Mouse (Mus musculus) forebrain, embryonic 10.5 days (tissue): ENCODE results near the gene Tns4. TPM values are rescaled to one million over a fixed set of nuclear protein-coding genes. Genes with fewer than 3 reads are reported as not detected.

Experiments used
- DNase-seq: peaks from one replicate; pipeline ENCODE4 v3.0.0-alpha.2; 2017; ENCODE audit warnings: low spot score; ENCODE audit errors: extremely low spot score
- H3K27ac ChIP-seq: fragments of 300-500 bp; sonication (generic); 2 replicates; pipeline ENCODE4 v1.5.1; 2016; ENCODE audit warnings: mild to moderate bottlenecking
- H3K27me3 ChIP-seq: fragments of 300-500 bp; sonication (generic); 2 replicates; pipeline ENCODE4 v1.6.1; 2016; ENCODE audit warnings: mild to moderate bottlenecking; ENCODE audit not compliant: poor library complexity, severe bottlenecking
- H3K36me3 ChIP-seq: fragments of 300-500 bp; sonication (generic); replicated peaks from 2 replicates; pipeline ENCODE4 v1.6.1; 2016; ENCODE audit warnings: mild to moderate bottlenecking, moderate library complexity
- H3K4me1 ChIP-seq: fragments of 300-500 bp; sonication (generic); 2 replicates; pipeline ENCODE4 v1.6.1; 2016
- H3K4me3 ChIP-seq: fragments of 300-500 bp; sonication (generic); 2 replicates; pipeline ENCODE4 v1.5.1; 2016; ENCODE audit warnings: mild to moderate bottlenecking, moderate library complexity
- H3K9me3 ChIP-seq: fragments of 300-500 bp; sonication (generic); 2 replicates; pipeline ENCODE4 v1.6.1; 2016; ENCODE audit warnings: mild to moderate bottlenecking, moderate library complexity
- WGBS: fragments of 180-500 bp; shearing (Covaris S2); methylation state at CpG from one replicate; pipeline ENCODE4 v1.1.7; 2016; 5-methylcytosine and 5-hydroxymethylcytosine counted together
- polyA plus RNA-seq: library from polyadenylated mRNA; unstranded; fragments of >200 nt; fragmentation: Nextera tagmentation; extraction: Ambion mirVana; gene quantifications from 2 replicates; pipeline ENCODE4 v1.2.1, GENCODE M21; 2016

Tns4 gene
- polyA plus RNA-seq, 1 experiment from 2014 or later, result 0.81 TPM

- peak overlapping the region; percentile 98 for H3K27ac ChIP-seq
- H3K4me3 ChIP-seq, result peak overlapping the region; percentile 80
- 0 out of 2 replicates have a peak, but pooled peaks cover 14% of the 10 kb centered on the region for H3K27me3 ChIP-seq
- under 1% methylated on average over 15 of the region's 15 CpGs for WGBS
- H3K9me3 ChIP-seq, result no peaks in the 10 kb centered on the region
- peak; percentile 91 for DNase-seq
- peaks cover 62% of the 10 kb centered on the region for H3K4me1 ChIP-seq
- H3K36me3 ChIP-seq, result peaks cover 17% of the 10 kb centered on the region
Observed at GRCm38 (mm10) chr11:99039782-99040181, 49.3 kb downstream of the Tns4 start.

- 79% methylated on average over 6 of the region's 6 CpGs for WGBS
- Histone ChIP-seq H3K9me3 (no peaks in the 10 kb centered on the region), H3K27ac (no peak overlapping the region), H3K4me1 (peaks cover 29% of the 10 kb centered on the region), H3K4me3 (no peak overlapping the region), H3K36me3 (no peaks in the 10 kb centered on the region), H3K27me3 (0 out of 2 replicates have a peak, but pooled peaks cover 8% of the 10 kb centered on the region)
- DNase-seq, result no peak
Observed at GRCm38 (mm10) chr11:99036254-99036653, 52.9 kb downstream of the Tns4 start.

- peaks cover 20% of the 10 kb centered on the region for H3K4me1 ChIP-seq
- H3K36me3 ChIP-seq, result no peaks in the 10 kb centered on the region
- no peak for DNase-seq
- H3K27me3 ChIP-seq, result 0 out of 2 replicates have a peak, but pooled peaks cover 8% of the 10 kb centered on the region
- H3K9me3 ChIP-seq, result no peaks in the 10 kb centered on the region
- 0 out of 2 replicates have a peak overlapping the region, but pooled peaks have one; percentile 26 for H3K27ac ChIP-seq
- H3K4me3 ChIP-seq, result no peak overlapping the region
- WGBS, result 69% methylated on average over 4 of the region's 4 CpGs
Observed at GRCm38 (mm10) chr11:99035350-99035749, 53.8 kb downstream of the Tns4 start.

GRCm38 (mm10) chr11:99026899-99027440 lies 62.1 kb downstream of the Tns4 start:
- Histone ChIP-seq H3K9me3 (no peaks in the 10 kb centered on the region), H3K4me1 (peaks cover 18% of the 10 kb centered on the region), H3K27me3 (no peaks in the 10 kb centered on the region), H3K27ac (no peak overlapping the region), H3K36me3 (peaks cover 8% of the 10 kb centered on the region), H3K4me3 (no peak overlapping the region)
- WGBS, result 89% methylated on average over 12 of the region's 12 CpGs
- no peak for DNase-seq

DNA sequence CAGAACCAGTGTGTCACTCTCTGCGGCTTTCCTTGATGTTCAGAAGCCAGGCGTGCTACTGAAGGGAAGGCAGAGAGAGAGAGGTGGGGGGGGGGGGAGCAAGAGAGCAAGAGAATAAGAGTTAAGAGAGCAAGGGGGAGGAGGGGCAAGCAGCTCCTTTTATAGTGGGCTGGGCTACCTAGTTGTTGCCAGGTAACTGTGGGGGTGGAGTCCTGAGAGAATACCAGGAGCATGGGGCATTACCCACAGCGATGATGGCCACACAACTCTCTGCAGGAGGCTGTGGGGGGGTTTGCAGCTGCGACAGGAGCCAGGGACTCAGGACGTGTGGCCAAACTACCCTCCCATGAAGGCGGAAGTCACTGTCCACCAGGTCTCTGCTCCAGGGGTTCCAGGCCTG lies 63.2 kb downstream of the Tns4 start:
- Histone ChIP-seq H3K36me3 (peaks cover 19% of the 10 kb centered on the region), H3K4me3 (no peak overlapping the region), H3K27ac (no peak overlapping the region), H3K4me1 (peaks cover 24% of the 10 kb centered on the region), H3K9me3 (no peaks in the 10 kb centered on the region), H3K27me3 (no peaks in the 10 kb centered on the region)
- DNase-seq, result no peak
- 88% methylated on average over 6 of the region's 6 CpGs for WGBS

DNA sequence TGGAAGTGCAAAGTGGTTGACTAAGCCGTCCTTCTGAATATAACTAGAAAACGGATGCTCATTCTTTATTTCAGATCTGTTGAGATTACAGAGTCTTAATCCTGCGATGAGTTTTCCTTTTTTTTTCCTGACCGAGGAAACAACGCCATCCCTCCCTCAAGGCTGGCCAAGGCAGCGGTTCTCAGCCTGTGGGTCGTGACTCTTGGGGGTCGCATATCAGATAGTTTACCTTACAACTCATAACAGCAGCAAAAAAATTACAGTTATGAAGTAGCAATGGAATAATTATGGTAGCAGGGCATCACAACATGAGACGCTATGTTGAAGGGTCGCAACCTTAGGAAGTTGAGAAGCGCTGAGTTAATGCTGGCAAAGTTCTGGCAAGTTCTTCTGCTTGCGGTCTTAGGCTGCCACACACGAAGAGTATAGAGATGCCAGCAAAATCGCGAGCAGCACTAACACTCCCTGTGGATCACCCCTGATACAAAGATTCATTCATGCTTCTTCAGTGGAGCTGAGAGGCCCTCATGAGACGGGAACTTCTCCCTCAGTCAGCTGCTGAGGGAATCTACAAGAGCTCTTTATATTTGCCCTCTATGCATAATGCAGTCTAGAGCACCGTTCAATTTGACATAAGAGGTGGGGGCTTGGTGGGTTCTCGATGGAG lies 64.5 kb downstream of the Tns4 start:
- Histone ChIP-seq H3K9me3 (no peaks in the 10 kb centered on the region), H3K27me3 (no peaks in the 10 kb centered on the region), H3K27ac (peak overlapping the region; percentile 94), H3K36me3 (peaks cover 31% of the 10 kb centered on the region), H3K4me1 (peaks cover 24% of the 10 kb centered on the region), H3K4me3 (peak overlapping the region; percentile 59)
- DNase-seq, result no peak
- 54% methylated on average over 18 of the region's 18 CpGs for WGBS

- Histone ChIP-seq H3K4me1 (peaks cover 24% of the 10 kb centered on the region), H3K9me3 (no peaks in the 10 kb centered on the region), H3K27me3 (no peaks in the 10 kb centered on the region), H3K36me3 (peaks cover 40% of the 10 kb centered on the region), H3K4me3 (peak within 1 kb of the TSS; percentile 59), H3K27ac (peak within 1 kb of the TSS; percentile 94)
- under 1% methylated on average over 54 of the region's 54 CpGs for WGBS
- peak; percentile 93 for DNase-seq
Observed at GRCm38 (mm10) chr11:99023500-99024467, 65.3 kb downstream of the Tns4 start, which contains the start of gene Top2a. Gene Top2a, minus strand, starts transcription at chr11:99024189.

- Histone ChIP-seq H3K36me3 (peaks cover 46% of the 10 kb centered on the region), H3K4me3 (peak overlapping the region; percentile 59), H3K9me3 (no peaks in the 10 kb centered on the region), H3K4me1 (peaks cover 24% of the 10 kb centered on the region), H3K27me3 (no peaks in the 10 kb centered on the region), H3K27ac (peak overlapping the region; percentile 94)
- WGBS, result 11% methylated on average over 4 of the region's 4 CpGs
- DNase-seq, result no peak
Observed at GRCm38 (mm10) chr11:99023094-99023493, 66.0 kb downstream of the Tns4 start.

GRCm38 (mm10) chr11:99022384-99022933 lies 66.6 kb downstream of the Tns4 start:
- 88% methylated on average over 5 of the region's 5 CpGs for WGBS
- peaks cover 53% of the 10 kb centered on the region for H3K36me3 ChIP-seq
- H3K9me3 ChIP-seq, result no peaks in the 10 kb centered on the region
- H3K4me1 ChIP-seq, result peaks cover 24% of the 10 kb centered on the region
- H3K27ac ChIP-seq, result peak overlapping the region; percentile 94; the same call in 1 of the 2 replicates
- no peak for DNase-seq
- H3K4me3 ChIP-seq, result peak overlapping the region; percentile 59
- no peaks in the 10 kb centered on the region for H3K27me3 ChIP-seq

DNA sequence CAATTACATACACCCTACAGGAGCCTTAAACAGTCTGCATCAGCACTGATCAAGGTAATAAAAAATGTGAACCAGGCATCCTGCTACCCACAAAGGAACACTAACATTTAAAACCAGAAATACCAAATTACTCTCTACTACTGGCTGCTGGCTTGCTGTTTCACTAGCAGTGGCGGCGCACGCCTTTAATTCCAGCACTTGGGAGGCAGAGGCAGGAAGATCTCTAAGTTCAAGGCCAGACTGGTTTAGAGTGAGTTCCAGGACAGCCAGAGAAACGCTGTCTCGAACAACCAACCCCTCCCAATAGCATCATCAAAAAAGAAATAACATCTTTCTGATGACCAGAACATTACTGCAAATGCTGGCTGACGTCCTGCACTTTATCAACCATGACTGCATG lies 69.3 kb downstream of the Tns4 start:
- H3K27ac ChIP-seq, result no peak overlapping the region
- WGBS, result 96% methylated on average over 6 of the region's 6 CpGs
- no peaks in the 10 kb centered on the region for H3K27me3 ChIP-seq
- H3K4me3 ChIP-seq, result no peak overlapping the region
- no peaks in the 10 kb centered on the region for H3K9me3 ChIP-seq
- H3K4me1 ChIP-seq, result peaks cover 20% of the 10 kb centered on the region
- DNase-seq, result no peak
- H3K36me3 ChIP-seq, result peaks cover 79% of the 10 kb centered on the region
